Mouse (Mus musculus) heart, postnatal 36 days (tissue): ENCODE measurements at regions not wholly inside any gene's neighbourhood (a gene's known extent, or its start where the extent isn't known, plus 50 kb on each side); places are given as distances from the start of the nearest gene placed in this dataset.

ENCODE experiments used
- DNase-seq, 2 experiments: peaks; one replicate each; pipeline ENCODE4 v3.0.0; 2021 to 2022
- intact Hi-C: fragments of 180-260 bp; cut with DNase I; formaldehyde crosslinking; loops from one replicate; pipeline ENCODE4 v1.15.1; 2025

DNA sequence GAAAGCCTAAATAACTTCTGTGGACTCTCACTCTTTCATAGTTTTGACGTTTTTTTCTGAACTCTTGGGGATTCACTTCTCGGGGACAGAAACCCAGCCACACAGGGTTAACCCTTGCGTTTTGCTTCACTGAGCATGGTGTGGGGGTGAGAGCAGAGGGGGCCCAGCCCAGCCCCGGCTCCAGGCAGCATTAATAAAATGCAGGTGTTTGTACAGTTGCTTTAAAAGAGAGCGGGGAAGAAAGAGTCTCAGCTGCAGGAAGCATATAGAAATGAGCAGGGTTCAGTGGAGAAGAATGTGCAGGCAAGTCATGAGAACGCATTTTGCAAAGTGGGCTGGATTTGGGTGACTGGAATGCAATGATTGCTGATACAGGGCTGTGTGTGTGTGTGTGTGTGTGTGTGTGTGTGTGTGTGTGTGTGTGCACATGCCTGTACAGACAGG, 91.8 kb downstream of the Zfp36l1 start:
- no peak for DNase-seq
- intact Hi-C loops = no loop called here

DNA sequence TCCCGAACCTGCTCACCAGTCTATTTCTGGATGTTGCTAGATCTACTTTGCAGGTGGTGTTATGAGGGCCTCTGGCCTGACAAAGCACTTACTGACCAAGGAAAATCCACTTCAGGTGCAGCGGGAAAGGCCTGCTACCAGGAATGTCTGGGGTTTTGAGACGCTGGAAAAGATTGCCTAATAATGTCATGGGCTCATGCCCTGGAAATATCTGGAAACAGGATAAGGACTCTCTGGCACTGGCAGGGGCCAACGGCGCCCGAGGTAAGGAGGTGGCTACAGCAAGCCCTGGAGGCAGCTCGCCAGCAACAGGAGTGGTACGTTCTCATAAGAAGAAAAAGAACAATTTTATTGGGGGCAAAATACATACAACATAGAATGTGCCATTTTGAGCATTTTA, 94.7 kb downstream of the Zfp36l1 start:
- no peak for DNase-seq
- intact Hi-C loops = no loop called here

DNA sequence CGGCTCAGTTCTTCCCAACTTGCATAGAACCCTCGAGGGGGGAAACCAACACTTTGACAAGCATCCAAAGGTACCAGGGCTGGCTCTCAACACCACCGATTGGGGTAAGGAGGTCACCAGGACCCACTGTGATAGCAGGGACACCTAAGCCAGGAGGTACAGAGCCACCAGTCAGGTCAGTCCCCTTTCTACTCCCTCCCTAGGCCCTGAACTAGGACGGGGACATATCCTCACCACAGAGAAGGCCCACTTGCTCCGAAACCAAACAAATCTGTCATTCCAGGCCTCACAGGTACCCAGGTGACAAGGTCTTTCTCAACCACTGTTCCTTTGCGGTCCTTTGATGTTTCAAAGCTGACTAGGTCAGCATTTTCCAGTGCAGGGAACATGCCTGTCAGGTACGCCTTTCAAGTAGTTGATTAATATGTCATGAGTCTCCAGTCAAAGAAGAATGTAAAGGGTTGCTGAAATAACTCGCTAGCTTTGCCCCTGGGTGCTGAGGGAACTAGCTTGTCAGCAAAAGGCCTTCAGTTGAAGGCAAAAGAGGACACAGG, 95.4 kb downstream of the Zfp36l1 start:
- intact Hi-C loops = no loop called here
- DNase-seq = no peak

DNA sequence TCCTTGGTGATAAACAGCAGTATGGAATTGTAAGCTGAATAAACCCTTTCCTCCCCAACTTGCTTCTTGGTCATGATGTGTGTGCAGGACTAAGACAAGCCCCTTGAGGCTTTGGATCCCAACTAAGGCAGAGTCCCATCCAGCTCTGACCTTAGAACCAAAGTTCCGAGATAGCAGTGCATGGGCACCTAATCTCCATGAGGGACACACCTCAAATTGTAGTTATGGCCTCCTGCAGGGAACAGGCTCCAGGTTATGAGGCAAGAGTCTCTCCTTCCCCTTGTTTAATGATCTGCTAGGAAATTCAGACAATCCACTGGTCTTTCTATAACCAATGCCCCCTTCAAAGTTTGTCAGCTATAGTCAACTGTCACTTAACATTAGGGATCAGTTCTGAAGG, 96.9 kb downstream of the Zfp36l1 start:
- intact Hi-C loops = no loop called here
- no peak for DNase-seq

DNA sequence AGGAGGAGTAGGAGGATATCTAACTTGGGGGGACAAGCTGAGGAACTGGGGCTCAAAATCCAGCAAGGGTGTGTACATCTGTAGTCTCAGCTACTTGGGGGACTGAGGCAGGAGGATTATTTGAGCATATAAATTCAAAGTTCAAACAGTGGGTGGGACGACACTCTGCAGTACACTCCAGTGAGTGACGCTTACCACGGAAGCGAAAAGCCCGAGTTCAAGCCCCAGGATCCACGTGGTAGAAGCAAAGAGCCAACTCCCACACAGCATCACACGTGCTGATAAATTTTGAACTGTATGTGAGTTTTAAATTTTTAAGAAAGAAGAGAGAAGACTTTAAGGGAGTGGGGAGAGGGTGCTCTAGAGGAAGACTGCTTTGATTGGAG, 98.2 kb downstream of the Zfp36l1 start:
- intact Hi-C loops = loop anchor here (5.0 kb wide), 1 partner anchor 98 kb away; the partner anchor contains the start of gene Zfp36l1
- no peak for DNase-seq

DNA sequence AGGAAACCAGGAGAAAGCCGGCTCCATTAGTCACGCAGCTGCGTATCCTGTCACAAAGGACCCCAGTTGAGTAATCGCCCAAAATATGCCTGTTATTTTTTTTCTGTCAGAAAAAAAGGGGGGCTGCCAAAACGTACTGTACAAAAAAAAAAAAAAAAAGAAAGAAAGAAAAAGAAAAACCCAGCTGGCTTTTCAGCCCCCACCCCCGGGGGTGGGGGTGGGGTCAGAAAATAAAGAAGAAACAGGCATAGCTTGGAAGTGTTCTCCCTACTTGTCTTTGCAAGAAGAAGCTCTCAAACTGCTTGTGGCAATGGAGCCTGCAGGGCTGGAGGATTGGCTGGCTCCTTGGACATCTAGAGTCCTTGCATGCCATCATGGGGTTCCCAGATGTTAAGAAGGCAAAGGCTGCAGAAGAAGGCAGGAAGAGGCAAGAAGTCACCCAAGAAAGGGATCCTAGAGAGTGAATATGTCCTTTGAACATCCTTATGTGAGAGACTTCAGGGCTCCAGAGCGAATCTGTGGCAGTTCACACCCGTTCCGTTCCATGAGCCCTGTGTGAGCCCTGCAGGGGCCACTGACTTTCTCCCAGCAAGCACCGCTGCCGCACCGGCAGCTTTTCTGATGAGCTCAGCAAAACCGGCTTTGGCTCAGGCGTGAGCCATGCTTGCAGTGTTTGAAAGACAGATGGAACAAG, 98.8 kb downstream of the Zfp36l1 start:
- DNase-seq = peak in 1 of 2 experiments; percentile 55
- intact Hi-C loops = loop anchor here (5.0 kb wide), 1 partner anchor 98 kb away; the partner anchor contains the start of gene Zfp36l1

DNA sequence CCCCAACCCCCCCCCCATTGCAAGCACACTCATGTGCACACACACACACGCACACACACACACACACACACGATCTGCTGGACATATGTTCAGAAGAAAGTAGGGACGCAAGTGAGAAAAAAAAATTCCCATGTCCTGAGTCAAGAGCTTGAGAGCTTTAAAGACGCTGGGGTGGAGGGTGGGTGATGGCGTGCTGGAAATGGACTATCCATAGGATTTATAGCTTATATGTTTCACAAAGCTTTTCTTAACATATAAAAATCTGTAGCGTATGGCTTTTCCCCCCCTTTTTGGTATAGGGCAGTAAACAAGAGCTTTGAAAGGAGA, 99.3 kb downstream of the Zfp36l1 start:
- intact Hi-C loops = loop anchor here (5.0 kb wide), 1 partner anchor 99 kb away; the partner anchor contains the start of gene Zfp36l1
- no peak for DNase-seq

DNA sequence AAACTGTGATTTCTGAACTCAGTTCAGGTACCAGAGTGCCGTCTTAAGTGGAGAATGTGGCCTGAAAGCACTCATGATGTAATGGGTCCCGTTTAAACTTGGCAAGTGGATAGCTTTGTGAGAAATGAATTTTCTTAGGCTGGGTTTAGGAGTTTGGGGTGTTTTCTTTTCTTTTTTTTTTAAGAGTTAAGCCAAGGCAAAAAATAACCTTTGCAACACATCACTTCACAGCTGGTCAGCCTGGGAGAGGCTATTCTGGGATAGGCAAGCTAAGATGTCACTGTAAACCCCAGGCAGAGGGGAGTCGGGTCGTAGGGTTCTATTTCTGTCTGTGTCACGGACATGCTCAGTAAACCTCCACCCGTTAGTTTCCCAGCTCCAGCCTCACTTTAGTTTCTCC, 100.9 kb downstream of the Zfp36l1 start:
- intact Hi-C loops = loop anchor here (5.0 kb wide), 1 partner anchor 100 kb away; the partner anchor contains the start of gene Zfp36l1
- no peak for DNase-seq

DNA sequence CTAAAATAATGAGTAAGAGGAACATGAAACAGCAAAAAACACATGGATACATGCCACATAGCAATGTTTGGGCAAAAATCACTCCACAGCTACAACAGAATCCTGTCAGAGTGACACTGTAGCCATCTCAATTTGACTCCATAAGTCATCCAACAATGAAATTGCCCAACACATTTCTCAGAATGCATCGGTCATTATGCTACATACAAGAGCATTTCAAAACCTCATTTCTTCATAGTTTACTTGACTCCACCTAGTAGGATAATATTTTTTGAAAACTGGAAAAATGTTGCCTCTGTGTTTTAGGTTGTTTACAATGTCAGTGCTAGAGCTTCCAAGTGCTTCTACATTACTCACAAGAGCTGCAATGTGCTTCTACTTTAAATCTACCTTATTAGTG, 101.9 kb downstream of the Zfp36l1 start:
- intact Hi-C loops = loop anchor here (5.0 kb wide), 1 partner anchor 101 kb away; the partner anchor contains the start of gene Zfp36l1
- no peak for DNase-seq

DNA sequence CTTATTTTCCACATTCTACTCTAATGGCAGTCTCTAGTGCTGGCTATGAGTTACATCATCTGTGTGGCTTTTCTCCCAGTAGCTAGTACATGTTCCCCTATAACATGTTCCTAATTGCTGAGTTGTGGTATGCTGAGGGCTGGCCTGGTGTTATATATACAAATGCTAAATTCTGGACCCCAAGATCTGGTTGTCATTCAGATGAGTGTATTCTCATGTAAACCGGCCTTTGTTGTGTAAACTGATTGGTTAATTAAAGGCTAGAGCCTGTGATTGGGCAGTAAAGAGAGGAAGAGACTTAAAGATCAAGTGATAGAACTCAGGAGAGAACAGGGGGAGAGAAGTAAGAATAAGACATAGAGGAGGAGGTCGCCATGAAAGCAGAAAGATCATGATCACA, 102.6 kb downstream of the Zfp36l1 start:
- no peak for DNase-seq
- intact Hi-C loops = loop anchor here (5.0 kb wide), 1 partner anchor 102 kb away; the partner anchor contains the start of gene Zfp36l1

DNA sequence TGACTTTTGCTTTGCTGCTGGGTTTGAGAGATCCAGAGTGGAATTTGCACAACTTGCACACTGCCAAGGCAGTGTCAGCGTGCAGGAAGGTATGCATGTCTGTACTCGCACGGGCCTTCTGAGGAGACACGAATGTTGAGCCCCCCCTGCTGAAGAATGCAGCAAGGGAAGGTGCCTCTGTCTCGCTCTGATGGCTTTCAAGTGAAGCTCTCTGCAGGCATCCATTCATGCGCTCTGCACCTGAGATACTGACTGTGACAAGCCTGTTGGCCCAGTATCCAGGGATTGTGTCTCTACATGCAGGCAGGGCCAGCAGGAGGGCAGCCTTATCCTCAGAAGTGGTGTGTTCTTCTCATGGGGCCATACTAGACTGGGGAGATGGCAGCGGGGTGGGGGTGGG, 105.0 kb downstream of the Zfp36l1 start:
- no peak for DNase-seq
- intact Hi-C loops = no loop called here

DNA sequence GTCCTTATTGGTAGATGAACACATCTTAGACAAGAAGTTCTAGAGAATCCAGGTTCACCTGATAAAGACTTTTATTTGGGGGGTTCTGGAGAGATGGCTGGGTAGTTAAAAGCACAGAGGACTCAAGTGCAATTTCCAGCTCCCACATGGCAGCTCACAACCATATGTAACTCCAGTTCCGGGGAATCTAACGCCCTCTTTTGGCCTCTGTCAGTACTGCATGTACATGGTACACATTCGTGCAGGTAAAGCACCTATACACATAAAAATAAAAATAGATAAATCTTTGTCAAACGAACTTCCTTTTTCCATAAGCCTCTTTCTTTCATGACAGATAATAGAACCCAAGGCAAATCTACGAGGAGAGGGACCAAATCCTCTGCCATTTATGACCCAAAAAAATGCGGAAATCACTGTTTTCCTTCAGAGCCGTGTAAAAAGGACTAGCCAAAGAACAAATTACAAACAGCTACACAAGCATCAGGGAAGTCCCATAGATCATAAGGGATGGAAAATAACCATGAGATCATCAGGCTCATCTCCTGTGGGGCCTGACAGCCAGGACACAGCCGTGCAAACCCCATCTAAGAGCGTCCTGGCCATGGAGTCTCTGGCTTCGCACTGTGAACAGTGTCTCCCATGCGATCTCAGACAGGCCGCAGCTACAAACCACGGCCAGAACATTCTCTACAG, 107.4 kb downstream of the Zfp36l1 start:
- intact Hi-C loops = no loop called here
- no peak for DNase-seq

DNA sequence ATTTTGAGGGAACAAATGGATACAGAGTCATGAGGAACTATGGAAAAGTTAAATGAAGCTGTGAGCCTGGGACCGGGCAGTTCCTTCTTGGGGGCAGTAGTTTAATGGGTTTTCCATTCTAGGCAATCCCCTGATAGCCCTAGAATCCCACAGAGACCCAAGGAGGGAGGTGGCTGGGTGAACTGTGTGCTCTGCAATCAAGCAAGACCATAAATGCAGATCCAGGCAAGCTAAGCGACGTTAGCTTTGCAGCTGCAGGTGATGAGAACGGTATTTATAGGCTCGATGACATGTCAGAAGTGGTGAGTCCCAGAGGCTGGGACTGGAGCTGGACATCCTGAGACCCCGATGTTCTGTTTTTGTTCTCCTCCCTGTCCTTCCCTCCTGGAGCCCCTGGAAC, 108.2 kb downstream of the Zfp36l1 start:
- no peak for DNase-seq
- intact Hi-C loops = no loop called here

DNA sequence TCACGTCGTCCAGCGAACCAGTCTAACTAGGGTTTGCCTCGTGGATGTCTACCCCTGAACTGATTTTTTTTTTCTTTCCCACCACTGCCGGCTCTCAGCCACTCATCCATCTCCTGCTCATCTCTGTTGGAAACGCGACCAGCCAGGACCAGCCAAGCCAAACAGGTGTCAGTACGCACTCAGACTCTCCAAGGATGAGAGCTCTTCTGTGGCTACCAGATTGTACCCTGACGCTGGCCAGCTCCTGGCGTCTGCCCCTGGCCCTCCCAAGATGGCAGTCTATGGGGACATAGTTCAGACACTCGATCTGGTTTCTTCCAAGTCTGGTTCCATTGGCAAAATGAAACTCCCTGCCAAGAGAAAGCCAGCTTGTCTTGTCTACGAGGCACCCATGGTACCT, 109.3 kb downstream of the Zfp36l1 start:
- intact Hi-C loops = no loop called here
- no peak for DNase-seq

DNA sequence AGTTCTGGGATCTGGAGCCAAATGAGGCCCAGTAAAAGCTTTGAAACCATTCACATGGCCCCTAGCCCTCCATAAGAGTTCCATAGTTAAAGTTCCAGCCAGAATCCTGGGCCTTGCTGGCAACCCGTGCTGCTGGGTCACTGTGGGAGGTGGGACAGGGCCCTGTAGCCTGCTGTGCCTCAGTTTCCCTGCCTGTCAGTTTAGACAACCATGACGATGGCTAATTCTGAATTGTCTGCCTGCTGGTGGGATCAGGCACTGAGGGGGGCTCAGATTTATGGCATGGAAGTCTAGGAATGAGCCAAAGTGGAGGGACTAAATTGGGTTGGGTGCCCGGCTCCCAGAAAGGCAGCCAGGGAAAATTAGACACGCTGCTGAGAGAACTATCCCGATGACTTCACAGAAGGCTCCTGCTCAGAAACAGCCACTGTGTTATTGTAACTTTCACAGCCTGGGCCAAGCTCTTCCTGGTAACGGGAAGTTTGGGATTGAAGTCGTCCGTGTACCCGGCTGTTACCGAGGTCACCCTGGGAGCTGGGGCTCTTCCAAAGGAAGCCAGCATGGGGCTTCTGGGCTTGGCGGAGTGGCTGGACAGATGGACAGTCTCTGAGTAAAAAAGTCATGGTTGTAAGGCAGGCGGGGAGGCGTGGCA, 110.2 kb downstream of the Zfp36l1 start:
- intact Hi-C loops = no loop called here
- DNase-seq = no peak

DNA sequence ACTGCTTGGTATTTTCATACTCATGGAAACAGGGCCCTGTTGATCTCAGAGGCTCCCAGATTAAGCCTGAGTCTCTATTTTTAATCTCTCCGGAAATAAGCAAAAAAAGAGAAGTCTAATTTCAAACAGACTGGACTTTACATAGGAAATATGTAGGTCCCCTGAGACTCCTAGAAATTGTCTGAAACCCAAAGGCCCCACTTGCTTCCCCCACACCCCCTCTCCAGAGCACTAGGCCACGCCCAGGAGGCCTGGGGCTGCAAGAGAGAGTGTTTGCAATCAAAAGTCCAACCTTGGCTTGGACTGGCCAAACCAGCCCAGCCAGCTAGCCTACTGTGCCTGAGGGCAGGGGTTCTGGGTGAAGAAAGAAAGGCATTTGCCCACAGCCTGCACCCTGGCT, 111.0 kb downstream of the Zfp36l1 start:
- intact Hi-C loops = no loop called here
- no peak for DNase-seq

DNA sequence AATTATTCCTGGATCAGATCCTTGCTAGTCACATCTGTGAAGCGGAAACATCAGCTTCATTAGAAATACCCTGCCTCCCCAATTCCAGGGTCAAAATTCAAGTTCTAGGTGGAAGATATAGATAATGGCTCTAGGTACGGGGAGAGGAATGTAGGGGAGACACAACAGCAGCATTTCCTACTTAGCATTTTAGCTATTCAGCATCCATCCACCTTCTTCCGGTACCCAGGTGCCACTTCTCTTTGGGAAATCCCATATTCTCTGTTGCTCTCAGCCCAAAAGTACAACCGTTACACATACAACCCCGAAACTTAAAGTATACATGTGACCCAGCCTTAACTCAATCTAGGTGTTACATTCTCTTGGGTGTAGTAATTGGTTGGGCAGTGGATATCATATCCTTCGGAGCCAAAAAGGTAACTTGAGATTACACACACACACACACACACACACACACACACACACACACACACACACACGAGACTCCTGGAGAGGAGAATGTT, 112.9 kb downstream of the Zfp36l1 start:
- no peak for DNase-seq
- intact Hi-C loops = no loop called here

DNA sequence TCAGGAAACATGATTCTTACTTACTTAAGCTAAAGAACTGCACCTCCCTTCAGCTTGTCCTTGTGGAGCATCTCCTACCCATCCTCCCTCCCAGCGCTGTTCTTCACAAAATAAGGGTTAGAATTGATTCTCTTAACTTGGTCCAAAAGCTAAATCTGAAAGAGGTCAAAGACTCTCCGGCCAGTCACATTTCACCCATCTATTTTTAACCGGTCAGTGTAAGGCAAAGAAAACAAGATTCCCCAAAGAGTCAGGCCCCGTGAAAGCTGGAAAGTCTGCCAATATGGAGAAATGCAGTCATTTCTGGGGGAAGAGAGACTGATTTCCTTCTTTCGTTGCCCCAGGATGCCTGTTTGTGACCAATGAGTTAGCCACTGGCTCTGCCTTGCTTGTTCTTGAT, 114.0 kb downstream of the Zfp36l1 start:
- intact Hi-C loops = no loop called here
- no peak for DNase-seq

DNA sequence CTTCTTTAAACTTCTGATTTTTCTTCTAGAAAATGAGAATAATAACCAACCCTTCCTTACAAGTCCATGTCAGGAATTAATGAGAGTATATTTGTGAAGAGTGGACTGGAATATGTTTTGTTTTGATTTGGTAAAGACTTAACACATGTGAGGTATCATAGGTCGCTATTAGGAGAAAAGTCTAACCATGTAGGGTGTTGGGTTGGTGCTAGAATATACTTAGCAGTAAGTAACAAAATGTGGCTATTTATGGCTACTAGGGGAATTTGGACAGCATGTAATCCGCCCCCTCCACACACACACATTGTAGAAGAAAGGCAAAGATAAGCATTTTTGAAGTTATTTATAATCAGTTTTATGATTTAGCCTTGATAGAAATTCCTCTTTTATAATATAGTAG, 114.5 kb downstream of the Zfp36l1 start:
- no peak for DNase-seq
- intact Hi-C loops = no loop called here

DNA sequence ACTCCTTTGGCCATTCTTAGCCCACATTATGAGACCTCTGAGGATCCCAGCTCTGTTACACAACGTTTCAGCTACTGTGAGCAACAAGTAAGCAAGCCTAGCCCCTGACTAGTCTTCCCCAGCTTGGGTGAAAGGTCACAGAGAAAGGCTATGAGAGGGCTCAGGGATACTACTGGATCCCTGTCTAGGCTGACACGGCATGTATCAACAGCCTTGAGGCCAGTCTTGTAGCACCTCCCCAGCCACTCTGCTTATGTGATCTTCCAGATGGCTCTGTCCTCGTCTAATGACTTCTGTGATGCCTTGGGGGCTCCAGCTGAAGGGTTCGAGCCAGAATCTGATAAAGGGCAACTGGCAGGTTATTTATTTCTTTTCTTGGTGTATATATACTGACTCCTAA, 115.6 kb downstream of the Zfp36l1 start:
- DNase-seq = no peak
- intact Hi-C loops = no loop called here

DNA sequence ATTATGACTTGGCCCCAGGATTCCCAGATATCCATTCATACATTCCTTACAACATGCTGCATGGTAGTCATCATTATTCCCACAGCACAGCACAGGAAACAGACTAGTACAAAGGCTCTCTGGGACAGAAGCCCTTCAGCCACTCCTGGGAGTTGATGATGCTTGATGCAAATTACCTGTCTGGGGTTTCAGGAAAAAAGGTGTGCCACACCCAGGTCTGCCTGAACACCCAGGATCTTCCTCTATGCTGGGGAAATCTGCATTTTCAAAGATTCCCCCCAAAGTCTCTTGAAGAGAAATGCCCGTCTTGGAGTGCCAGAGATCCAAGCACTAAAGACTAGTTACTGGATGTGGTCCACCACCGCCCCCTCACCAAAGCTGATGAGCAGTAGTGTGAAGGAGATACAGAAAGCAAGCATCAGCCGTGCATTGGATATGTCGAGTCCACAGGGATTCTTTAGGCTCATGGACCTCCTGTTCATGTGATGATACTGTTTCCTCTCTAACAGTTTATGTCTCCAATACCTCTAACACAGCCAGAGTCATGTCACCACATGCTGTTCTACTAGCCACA, 117.2 kb downstream of the Zfp36l1 start:
- intact Hi-C loops = no loop called here
- no peak for DNase-seq
